Mouse (Mus musculus) thymus, postnatal 10 days (tissue): ENCODE measurements around the gene 2610528J11Rik.
A peak's percentile ranks its signal among the peaks of the same experiment; 100 is the strongest.

Experiments used
- DNase-seq, 2 experiments: peaks; one replicate each; pipeline ENCODE4 v3.0.0; 2021; ENCODE audit warnings: low spot score in 2 of 2

The 2610528J11Rik gene

GRCm38 (mm10) chr4:118542510-118543157, 15.8 kb downstream of the 2610528J11Rik start:
- no peak for DNase-seq

GRCm38 (mm10) chr4:118543158-118543530, 16.3 kb downstream of the 2610528J11Rik start:
- no peak for DNase-seq

GRCm38 (mm10) chr4:118543592-118544260, 16.9 kb downstream of the 2610528J11Rik start, which contains the start of gene Tmem125:
Gene Tmem125, minus strand, starts transcription at chr4:118544044.
- DNase-seq, result peak; percentile 41

GRCm38 (mm10) chr4:118544441-118545127, 17.8 kb downstream of the 2610528J11Rik start:
- no peak for DNase-seq

- DNase-seq, result peak; percentile 68 to 79
Observed at GRCm38 (mm10) chr4:118547424-118548129, 20.8 kb downstream of the 2610528J11Rik start.

GRCm38 (mm10) chr4:118548130-118548480, 21.3 kb downstream of the 2610528J11Rik start:
- peak; percentile 38 to 45 for DNase-seq

GRCm38 (mm10) chr4:118553039-118553649, 26.3 kb downstream of the 2610528J11Rik start:
- DNase-seq, result no peak

- DNase-seq, result no peak
Observed at GRCm38 (mm10) chr4:118564062-118564925, 37.5 kb downstream of the 2610528J11Rik start.

- no peak for DNase-seq
Observed at GRCm38 (mm10) chr4:118564926-118565279, 38.1 kb downstream of the 2610528J11Rik start.

- peak; percentile 14 to 72 for DNase-seq
Observed at GRCm38 (mm10) chr4:118566161-118566676, 39.4 kb downstream of the 2610528J11Rik start.

GRCm38 (mm10) chr4:118568709-118569108, 41.9 kb downstream of the 2610528J11Rik start:
- no peak for DNase-seq

GRCm38 (mm10) chr4:118569320-118569719, 42.5 kb downstream of the 2610528J11Rik start:
- no peak for DNase-seq

GRCm38 (mm10) chr4:118571441-118571840, 44.6 kb downstream of the 2610528J11Rik start:
- DNase-seq, result no peak

- DNase-seq, result peak; percentile 33 to 83
Observed at GRCm38 (mm10) chr4:118576097-118576496, 49.3 kb downstream of the 2610528J11Rik start.

- peak in 1 of 2 experiments; percentile 57 for DNase-seq
Observed at GRCm38 (mm10) chr4:118579313-118579712, 52.5 kb downstream of the 2610528J11Rik start.
